Mouse (Mus musculus): ENCODE measurements around the gene Arhgap28.

DNA sequence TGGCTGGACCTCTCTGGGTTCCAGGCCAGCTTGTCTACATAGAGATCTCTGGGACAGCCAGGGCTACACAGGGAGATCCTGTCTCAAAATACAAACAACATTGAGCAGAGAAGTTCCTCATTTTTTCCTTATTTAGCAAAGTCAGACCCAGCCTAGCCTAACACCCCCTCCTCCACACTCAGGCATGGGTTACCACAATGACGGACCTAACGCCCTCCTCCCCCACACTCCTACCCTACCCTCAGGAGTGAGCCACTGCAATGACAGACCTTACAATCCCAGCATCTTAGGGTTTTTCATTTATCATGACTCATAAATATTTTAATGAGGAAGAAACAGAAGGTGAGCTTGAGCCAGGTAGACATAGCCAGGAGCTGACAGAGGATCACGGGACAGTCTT lies 73.0 kb downstream of the Arhgap28 start:
- no peak for TF ChIP-seq CTCF (IDR thresholded peaks at IDR 0.05; ENCODE audit: borderline replicate concordance, extremely low read depth, insufficient read depth, insufficient read length)
- no peak for TF ChIP-seq POLR2A (IDR thresholded peaks at IDR 0.05; ENCODE audit: borderline replicate concordance, extremely low read depth, insufficient read depth, insufficient read length, poor library complexity, severe bottlenecking)
